Mouse (Mus musculus): ENCODE measurements at regions not wholly inside any gene's neighbourhood (a gene's known extent, or its start where the extent isn't known, plus 50 kb on each side); places are given as distances from the start of the nearest gene placed in this dataset.

GRCm38 (mm10) chr17:4935268-4935667 lies 58.9 kb upstream of the Arid1b start:
- no peak for DNase-seq (ENCODE audit: low spot score in 2 of 2)

- no peak for DNase-seq (ENCODE audit: low spot score in 2 of 2)
Measured at GRCm38 (mm10) chr17:4940589-4940988, 53.5 kb upstream of the Arid1b start.

GRCm38 (mm10) chr17:4941286-4941800 lies 52.8 kb upstream of the Arid1b start:
- DNase-seq (ENCODE audit: low spot score in 2 of 2): no peak

- DNase-seq (ENCODE audit: low spot score in 2 of 2): no peak
Measured at GRCm38 (mm10) chr17:4942868-4943267, 51.3 kb upstream of the Arid1b start.
